Mouse (Mus musculus) spleen, postnatal 14 days (tissue): ENCODE measurements around the gene Anxa7.
A peak's percentile ranks its signal among the peaks of the same experiment; 100 is the strongest.

Experiments
- DNase-seq, 2 experiments: peaks; one replicate each; pipeline ENCODE4 v3.0.0; 2021 to 2022; ENCODE audit warnings: low spot score in 2 of 2

The Anxa7 gene

GRCm38 (mm10) chr14:20479291-20480194 lies at the start of gene Anxa7:
TSS of gene Anxa7 (minus strand) at chr14:20480133.
- peak; percentile 59 to 64 for DNase-seq

GRCm38 (mm10) chr14:20529643-20530042 lies 49.7 kb upstream of the Anxa7 start:
- DNase-seq: no peak

DNA sequence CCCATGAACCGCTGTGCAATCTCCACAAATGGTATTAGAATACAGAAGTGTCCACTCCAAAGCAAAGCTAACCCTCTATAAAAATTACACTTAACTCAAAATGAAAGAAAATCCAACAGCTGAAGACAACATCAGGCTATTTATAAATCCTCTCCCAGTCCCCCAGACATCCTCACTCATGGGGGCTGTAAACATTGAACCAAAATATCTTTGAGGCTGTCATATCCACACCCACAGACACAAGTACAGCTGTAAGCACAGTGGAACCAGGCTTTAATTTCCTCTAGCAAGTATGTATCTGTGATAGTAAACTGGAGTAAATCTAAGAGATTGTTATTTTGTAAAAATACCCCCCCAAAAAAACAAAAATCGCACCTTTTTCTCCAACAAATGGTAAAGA lies 40.2 kb upstream of the Anxa7 start:
- DNase-seq: no peak

GRCm38 (mm10) chr14:20508424-20508823 lies 28.5 kb upstream of the Anxa7 start:
- DNase-seq: no peak

DNA sequence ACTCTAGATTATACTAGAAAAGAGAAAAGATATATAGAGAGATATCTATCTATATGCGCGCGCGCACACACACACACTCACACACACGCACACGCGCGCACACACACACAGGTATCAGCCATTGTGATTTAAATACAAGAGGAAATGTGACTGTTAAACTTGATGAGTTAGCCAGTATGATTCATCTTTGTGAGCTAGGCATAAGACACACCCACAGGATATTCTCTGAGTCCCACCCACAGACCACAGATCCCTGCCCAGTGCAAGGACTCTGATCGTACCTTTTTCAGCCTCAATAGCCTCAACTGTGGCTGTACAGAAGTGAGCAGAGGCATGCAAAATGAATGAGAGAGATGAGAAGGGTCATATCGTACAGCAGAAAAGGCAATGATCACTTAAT lies 23.0 kb upstream of the Anxa7 start:
- no peak for DNase-seq

DNA sequence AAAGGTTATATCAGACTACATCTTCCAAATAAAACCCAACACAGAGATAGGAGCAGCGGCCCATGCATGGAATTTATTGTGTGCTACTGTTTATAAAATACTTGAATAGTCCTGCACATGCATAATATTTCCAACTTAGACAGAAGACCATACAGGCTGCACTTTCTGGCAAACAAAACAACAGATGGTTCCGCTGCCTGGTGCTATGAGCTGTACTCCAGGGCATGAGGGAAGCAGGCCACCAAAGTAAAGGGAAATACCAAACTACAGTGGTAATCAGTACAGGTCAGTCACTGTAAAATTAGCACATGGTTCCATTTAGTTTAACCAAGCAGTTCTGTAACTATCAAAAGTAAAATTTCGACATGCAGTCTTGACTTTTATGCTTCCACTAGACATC lies 20.0 kb upstream of the Anxa7 start:
- no peak for DNase-seq

DNA sequence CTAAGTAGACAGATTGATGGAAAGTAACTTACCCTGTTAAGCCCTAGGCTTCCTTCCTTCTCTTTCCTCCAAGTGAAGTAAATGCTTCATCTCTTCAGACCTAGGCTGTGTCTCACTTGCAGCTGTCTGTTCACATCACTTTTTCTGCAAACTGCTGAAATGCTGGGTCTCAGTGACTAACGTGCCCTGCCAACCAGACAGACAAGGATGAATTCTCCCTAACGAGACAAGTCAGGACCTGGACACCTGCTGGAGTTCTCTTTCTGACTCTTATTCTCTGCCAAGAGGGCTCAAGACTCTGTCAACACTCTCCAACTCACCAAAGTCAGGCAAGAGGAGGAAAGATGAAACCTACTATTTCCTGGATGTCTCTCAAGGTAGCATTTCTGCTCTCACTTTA lies 16.7 kb upstream of the Anxa7 start, which contains the start of gene Mss51:
TSS of gene Mss51 (minus strand) at position 299 of the 400 bp plus-strand sequence.
- no peak for DNase-seq

DNA sequence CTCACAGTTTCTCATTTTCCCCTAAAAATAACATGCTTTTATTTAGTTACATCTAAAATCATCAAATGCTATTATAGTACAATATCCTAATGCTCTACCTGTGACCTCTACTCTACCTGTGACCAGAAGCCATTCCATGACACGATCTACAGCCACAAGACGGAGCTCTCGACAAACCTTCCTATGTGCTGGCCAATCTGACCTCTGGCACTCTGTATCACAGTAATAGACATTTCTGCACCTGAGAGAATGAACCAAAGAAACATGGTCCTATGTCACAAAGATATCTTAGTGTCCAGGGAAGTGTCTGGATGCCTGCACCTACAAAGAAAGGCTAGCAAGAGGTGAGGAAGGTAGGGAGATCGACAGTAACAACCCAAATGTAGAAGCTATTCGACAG lies 6.1 kb upstream of the Anxa7 start:
- DNase-seq: no peak

DNA sequence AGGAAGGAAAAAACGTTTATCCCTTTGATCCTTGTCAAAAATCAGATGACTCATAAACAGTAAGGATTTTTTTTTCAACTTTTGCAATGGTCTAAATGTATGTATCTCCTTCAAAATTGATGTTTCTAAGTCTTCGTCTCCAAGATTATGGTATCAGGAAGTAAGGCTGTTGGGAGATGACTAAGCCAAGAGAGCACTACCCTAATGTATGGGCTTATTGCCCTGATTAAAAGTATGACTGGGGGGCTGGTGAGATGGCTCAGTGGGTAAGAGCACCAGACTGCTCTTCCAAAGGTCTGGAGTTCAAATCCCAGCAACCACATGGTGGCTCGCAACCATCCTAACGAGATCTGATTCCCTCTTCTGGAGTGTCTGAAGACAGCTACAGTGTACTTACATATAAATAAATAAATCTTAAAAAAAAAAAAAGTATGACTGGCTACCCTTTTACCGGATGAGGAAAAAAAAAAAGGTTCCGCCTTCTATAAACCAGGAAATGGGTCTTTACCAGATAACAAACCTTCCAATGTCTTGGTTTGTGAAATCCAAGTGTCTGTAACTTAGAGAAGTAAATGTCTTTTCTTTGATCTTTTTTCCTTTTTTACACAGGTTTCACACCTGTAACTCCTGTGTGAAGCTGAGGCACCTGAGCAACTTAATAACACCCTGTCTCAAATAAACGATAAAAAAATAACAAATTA lies 2.3 kb upstream of the Anxa7 start:
- no peak for DNase-seq

DNA sequence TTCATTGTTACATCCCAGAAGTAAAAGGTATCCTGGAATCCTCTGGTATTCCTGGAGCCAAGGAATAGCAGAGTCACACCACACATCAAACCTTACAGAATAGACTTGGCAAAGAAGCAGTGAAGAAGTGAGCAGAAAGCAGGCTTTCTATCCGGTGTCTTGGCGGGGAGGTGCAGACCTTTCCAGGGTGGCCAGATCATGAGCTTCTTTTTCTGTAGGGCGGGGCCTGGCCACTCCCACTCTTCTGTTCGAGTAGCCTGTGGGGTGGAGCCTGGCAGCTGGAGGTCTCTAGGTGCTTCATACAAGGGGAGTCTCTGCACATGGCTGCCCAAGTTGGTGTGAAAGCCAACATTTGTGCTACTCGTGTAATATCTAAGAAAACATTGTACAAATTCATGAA lies 1.3 kb upstream of the Anxa7 start:
- peak in 1 of 2 experiments; percentile 21 for DNase-seq

DNA sequence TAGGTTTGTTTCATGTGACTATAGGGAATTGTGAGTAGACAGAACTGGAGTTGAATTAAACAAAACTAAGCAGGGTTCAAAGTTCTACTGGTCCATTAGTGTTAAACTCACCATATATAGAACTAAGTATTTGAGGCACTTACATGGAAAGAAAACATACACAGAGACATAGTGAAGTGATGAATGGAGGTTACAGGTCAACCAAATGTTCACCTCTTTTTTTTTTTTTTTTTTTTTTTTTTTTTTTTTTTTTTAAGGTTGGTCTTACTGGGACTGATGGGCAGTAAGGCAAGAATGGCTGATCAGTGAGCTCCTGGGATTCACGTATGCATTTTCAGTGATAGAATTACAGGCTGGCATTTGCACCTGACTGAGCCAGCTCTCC lies 254 bp upstream of the Anxa7 start:
- DNase-seq: no peak

- DNase-seq: peak in 1 of 2 experiments; percentile 9
Observed at GRCm38 (mm10) chr14:20478801-20479200, 1.1 kb downstream of the Anxa7 start.

DNA sequence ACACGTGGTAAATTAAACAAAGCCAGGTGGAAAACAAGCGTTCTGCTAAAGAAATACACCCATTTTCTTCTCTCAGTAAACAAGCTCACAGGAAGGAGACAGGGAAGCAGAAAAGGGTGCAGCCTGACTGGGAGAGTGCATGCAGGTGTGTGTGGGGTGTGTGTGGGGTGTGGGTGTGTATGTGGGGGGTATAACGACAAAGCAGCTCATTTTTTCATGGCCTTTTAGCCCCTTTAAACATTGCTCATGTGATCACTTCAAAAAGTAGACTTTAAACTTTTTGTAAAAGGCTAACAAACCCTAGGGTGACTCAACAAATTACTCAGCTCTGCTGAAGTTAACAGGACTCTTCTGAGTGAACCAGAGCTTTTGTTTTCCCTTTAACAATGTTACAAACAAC lies 1.5 kb downstream of the Anxa7 start:
- no peak for DNase-seq

DNA sequence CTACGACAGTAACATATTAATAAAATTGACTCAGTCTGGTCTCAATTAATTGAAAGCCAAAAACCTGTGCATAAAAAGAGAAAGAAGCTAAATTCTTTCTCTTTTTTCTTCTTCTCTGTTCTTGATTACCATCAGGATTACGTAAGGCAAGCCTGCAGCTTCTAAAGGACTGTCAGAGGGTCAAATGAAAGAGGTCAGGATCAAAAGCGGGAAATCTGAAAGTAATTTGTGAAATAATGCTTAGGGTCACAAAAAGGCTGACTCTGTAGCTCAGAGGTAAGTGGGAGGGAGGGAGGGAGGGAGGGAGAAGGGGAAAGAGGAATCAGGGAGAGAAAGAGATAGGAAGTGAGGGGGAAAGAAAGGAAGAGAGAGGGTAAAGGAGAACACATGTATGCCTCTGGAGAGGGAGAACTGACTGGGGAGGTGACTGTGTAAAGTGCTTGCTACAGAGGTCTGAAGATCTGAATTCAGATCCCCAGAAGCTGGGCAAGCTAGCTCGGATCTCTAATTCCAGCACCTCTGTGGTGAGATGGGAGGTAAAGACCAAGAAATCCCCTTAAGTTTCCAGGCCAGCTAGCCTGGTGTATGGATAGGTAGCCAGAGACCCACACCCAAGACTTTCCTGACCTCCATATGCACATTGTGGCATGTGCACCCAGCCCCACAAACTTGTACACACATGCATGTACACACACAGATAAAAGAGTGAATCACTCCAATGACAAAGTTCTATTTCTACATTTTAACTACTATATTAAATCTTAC lies 2.5 kb downstream of the Anxa7 start:
- no peak for DNase-seq

DNA sequence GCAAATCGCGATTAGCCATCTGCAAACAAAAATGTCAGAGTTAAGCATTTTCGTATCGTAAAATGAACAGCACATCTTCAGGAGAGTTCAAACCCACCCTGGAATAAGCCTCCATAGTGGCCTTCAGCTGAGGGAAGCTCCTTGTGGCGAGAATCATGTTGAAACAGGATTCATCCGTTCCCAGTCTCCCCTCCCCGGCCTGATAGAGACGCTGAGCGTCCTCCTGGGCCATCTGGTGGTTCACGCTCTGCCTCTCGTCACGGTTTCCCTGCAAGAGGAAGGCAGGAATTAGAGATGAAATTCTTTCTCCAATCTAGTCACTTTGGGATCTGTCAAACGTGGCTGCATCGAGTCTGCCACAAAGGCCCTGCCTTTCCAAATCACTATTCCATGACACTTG lies 19.7 kb downstream of the Anxa7 start:
- no peak for DNase-seq

GRCm38 (mm10) chr14:20458378-20458777 lies 21.6 kb downstream of the Anxa7 start:
- no peak for DNase-seq

- DNase-seq: no peak
Observed at GRCm38 (mm10) chr14:20452929-20453328, 27.0 kb downstream of the Anxa7 start.

DNA sequence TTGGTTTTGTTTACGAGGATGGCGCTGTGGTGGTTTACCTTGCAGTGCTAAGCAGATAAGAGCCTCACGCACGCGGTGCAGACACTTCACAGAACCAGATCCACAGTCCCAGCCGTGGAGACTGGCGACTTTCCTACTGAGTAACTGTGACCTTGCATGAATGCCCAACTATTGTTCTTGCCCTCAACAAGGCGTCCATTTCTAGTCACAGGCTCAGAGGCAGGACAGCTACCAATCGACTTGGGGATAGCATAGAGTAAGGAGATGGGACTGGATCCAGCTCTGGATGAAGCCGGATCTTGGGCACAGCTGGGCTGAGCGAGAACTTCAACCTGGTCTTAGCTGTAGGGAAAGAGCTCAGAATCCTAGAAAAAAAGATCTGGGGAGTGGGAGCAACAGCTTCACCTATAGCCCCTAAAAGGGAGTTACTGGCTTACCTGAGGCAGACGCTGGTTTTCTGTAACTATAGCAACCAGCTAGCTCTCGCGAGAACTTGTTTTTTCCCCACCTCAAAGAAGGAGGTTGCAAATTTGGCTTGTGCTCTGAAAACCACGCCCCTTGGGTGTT lies 28.1 kb downstream of the Anxa7 start, which contains the start of gene Cfap70:
TSS of gene Cfap70 (minus strand) at position 462 of the 567 bp plus-strand sequence.
- DNase-seq: peak; percentile 19 to 59

DNA sequence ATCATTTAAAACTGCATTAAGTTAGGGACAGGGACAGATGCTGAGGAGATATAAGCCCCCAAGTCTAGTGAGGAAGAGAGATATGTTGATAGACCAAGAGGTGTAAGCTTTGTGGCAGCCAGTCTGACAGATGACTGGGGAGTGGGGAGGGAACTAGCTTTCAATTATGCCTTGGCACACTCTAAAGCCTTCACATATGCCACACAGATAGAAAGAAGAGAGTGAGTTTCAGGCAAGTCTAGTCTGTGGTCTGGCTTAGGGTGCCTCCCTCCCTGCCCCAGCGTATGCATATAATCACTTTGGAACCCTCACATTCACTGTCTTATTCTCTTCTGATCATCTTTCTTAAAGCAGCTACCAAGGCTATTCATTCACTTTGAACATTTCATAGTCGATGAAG lies 28.6 kb downstream of the Anxa7 start:
- DNase-seq: no peak

- DNase-seq: no peak
Observed at GRCm38 (mm10) chr14:20447209-20447608, 32.7 kb downstream of the Anxa7 start.

DNA sequence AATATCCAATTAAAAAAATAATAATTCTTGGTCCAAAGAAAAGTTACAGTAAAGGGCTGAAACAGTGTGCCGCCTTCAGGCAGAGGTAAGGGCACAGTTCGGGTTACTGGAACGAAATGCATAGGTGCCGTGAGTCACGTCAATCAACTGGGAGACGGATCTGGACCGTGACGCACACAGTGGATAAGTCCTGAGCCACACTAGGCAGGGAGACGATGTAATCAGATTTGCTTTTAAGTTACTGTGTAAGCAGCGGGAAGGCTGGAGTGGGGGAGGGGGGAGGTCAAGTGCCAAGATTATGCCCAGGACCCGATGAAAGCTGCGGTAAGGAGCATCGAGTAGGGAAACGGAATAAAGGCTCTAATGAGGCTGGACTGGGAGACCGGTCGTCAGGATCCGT lies 37.7 kb downstream of the Anxa7 start:
- DNase-seq: no peak

GRCm38 (mm10) chr14:20436976-20437375 lies 43.0 kb downstream of the Anxa7 start:
- no peak for DNase-seq
